Mouse (Mus musculus): ENCODE results near the gene Fan1.

Fan1 gene

DNA sequence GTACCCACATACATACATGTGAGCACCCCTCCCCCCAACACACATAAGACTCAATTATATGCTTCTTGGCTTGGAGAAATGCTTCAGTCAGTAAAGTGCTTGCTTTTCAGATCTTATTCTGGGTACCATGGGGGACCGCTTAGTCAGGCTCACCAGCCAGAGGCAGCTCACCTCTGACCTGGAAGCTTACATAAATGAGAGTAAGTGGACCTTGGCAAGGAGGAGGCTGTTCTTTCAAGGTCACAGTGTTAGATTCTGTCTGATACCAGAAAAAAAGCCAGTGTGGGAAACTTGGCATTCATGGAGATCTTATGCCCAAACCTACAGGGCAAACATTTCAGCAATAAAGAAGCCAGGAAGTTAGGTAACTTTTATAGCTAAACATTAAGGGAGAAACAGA is 26.1 kb downstream of the Fan1 start:
- DNase-seq (ENCODE audit: extremely low read depth, insufficient read length, low spot score), result no peak

DNA sequence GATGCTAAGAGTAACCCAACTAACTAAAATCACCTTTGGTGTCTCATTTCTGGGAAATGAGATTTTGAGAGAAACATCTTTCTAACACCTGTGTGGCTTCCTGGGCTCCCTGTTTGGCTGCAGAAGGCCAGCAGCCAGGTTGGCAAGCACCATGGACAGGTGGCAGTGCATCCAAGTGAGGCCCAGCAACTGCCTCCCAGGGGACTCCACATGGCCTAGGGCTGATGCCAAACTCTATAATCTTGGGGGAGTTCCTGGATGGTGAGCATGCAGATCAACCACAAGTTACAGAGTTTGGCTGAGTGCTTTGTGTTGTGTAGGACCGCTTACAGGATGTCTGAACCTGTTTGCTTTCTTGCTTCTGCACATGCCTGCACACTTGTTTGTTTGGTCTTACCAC is 41.2 kb downstream of the Fan1 start:
- DNase-seq (ENCODE audit: extremely low read depth, insufficient read length, low spot score), result no peak

DNA sequence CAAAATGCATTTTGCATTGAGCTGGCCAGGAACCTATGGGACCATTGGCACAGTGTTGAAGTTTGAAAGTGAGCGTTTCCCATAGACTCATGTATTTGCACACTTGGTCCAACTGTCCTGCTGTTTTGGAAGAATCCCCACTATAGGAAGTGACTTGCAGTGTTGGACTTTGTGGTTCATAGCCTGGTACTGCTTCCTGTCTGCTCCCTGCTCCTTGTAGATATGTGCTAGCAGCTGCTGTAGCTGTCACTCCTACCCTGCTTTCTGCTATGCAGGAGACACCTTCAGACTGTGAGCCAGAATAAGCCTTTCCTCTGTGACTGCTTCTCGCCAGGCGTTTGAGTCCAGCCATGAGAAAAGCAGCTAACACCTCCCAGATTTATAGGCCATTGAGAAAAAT is 42.6 kb downstream of the Fan1 start:
- DNase-seq (ENCODE audit: extremely low read depth, insufficient read length, low spot score), result no peak

DNA sequence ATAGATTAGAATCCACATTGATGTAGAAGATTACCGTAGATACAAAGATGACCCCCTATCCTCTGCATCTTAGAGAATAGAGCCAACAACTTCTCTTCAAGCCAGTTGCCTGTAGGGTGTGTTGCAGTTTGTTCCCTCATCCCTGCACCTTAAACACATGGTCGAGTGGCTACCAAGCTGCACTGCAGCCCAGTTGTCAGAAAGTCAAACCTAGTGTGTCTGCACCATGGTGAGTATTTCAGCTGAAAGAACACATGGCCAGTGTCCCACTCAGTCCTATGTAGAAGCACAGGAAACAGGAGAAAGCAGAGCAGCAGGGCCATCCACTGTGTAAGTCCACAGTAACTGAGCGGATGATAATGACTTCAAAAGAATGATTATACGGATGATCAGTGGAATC is 46.4 kb downstream of the Fan1 start:
- DNase-seq (ENCODE audit: extremely low read depth, insufficient read length, low spot score), result no peak

DNA sequence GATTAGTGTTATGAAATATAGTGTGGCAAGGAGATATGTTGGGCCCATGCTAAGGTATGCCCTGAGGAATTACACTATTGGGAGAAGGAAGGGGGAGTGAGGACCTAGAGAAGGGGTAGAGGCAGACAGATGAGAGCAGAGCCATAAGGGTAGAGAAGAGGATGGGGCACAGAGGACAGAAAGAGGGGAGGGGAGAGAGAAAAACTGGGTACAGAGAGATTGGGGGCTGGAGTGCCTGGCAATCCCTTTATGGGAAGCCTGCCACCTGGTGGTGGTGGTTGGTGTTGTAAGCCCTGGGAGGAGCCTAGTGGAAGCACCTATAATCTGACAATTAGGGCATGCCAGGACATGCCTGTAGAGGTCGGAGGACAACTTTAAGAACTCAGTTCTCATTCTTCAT is 47.0 kb downstream of the Fan1 start:
- DNase-seq (ENCODE audit: extremely low read depth, insufficient read length, low spot score), result no peak

DNA sequence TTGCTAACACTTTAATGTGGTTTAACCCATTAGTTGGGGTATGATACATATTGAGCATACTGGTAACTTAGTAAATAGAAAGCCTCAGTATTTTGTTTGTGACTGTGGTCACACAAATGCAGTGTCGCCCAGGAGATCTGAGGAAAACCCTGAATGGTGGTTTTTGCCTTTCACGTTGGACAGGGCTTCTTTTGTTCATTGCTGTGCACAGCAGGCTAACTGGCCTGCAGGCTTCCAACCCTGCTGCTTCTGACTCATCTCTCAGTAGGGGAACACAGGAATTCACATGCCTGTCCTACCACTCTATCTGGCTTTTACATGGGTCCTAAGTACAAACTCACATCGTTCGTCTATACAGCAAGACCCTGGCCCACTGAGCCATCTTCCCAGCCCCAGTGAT is 52.2 kb downstream of the Fan1 start:
- peak; percentile 13 for DNase-seq (ENCODE audit: extremely low read depth, insufficient read length, low spot score)

DNA sequence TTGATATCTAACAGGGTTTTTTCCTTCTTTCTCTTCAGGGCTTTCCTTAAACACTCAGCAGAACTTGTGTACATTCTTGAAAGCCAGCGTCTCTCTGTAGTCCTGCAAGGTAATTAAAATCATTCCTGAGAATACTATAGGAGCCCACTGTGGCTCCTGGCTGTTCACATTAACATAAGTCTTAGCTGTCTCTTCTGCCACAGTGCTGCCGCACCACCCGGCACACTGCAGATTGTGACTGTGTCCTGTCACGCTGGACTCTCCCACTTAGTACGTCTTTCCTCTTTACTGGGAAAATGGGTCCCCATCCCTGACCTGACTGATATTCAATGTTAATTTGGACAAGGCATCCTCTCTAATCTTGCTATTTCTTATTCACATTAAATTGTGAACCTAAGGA is 52.8 kb downstream of the Fan1 start:
- no peak for DNase-seq (ENCODE audit: extremely low read depth, insufficient read length, low spot score)

DNA sequence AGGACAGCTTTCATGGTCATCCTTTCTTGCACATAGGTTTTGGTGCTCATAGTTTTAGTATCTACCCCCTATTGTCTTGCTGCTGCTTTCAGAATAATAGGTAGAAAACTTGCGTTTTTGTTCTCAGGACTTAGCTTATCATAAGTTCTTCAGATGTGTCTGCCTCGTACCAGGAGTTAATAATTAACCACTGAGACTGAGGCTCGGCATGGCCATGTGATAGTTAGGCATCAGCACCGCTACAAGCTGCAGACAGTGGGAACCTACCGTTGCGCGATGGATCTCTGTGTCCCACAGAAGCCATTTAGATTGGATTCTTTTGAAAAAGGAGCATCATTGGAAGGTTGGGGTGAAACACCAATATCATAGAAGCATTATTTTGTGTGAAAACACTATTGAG is 61.1 kb downstream of the Fan1 start:
- no peak for DNase-seq (ENCODE audit: extremely low read depth, insufficient read length, low spot score)

DNA sequence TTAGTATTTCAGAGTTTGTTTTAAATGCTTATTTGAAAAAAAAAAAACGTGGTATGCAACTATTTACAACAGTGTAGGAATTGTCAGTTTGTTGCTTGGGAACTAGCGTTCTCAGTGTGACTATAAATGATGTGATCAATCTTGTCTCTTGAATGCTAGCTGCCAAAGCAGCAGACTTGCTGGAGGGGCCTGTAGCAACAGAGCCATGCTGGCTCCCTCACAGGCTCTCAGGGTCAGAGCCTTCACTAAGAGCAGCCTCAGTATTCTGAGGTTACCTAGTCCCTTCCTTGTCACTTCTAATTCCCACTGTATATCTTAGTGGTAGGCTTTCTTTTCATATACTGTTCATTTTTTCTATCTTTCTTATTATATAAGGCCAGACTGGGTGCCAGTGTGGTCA is 63.1 kb downstream of the Fan1 start:
- no peak for DNase-seq (ENCODE audit: extremely low read depth, insufficient read length, low spot score)

DNA sequence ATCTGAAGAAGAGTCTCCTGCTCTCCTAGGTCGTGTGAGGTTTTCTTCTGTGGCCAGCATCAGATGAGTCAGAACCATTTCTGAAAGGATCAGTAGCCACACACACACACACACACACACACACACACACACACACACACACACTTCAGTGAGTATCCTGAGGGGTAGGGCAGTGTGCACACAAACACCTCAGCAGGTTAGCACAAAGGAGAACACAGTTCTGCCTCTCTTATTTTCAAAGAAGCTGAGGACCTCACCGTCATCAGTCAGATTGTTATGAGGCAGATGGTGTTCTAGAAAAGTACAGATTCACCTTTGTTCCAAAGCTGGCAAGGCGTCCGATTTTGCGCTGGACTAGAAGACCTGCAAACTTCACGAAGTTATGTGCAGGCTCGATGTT is 63.7 kb downstream of the Fan1 start:
- no peak for DNase-seq (ENCODE audit: extremely low read depth, insufficient read length, low spot score)

Measured in 3134 (cell line).